Mouse (Mus musculus) urinary bladder, postnatal 14 days (tissue): ENCODE data around the gene Chic1.

Experiments used
- DNase-seq: peaks from one replicate; pipeline ENCODE4 v3.0.0; 2021; ENCODE audit warnings: low spot score

Gene Chic1

DNA sequence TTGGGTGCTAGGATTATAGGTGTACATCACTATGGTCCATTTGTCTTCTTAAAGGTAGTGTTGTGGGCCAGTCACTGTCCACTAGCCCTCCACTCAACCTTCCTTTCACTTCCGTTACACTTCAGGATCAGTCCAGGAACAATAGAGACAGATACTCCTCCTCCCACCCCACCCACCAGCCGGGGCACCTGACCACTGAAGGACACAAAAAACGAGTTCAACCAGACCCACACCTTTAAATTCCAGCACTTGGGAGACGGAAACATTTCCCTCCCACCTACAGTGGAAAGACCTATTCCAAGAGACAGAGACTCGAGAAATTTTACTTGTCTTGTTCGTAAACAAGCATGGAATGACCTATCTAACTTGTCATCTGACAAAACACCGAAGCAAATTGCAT is 76.0 kb downstream of the Chic1 start:
- no peak for DNase-seq

GRCm38 (mm10) chrX:103438023-103438422 is 81.7 kb downstream of the Chic1 start:
- DNase-seq = no peak

DNA sequence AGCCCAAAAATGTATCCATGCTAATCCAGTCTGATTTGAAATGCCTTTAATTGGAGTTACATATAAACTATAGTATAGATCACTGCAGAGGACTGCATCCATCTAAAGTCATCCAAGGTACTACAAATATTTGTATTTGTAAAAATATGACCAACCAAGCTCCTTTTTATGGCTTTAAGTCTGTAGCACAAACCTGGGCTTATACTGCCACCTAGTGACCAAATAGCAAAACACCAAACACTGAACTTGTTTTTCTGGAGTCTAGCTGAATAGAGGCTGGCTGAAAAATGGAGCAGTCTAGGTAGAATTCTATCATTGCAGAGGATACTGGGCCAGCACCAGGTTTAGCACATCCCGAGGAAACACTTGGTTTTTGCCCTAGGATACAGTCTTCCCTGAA is 84.5 kb downstream of the Chic1 start:
- DNase-seq = no peak

DNA sequence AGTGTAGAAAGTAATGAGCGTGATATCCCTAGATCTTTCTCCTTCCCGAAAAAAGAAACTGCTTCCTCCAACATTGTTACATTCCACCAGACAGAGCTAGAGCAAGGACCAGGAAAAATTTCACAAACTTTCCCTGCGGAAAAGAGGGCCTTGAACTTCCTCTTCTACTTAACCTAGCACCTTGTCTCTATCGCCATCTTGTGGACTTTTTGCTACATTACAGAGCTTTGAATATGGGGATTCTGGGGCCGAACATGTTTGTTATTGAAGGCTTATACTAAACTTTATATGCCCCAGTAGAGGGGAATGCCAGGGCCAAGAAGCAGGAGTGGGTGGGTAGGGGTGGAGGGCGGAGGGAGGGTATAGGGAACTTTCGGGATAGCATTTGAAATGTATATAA is 87.5 kb downstream of the Chic1 start:
- no peak for DNase-seq
